Mouse (Mus musculus) midbrain, postnatal 0 days (tissue): ENCODE results near the gene Kansl1l. TPM values are rescaled to one million over a fixed set of nuclear protein-coding genes. Genes with fewer than 3 reads are reported as not detected.

Experiments used
- ATAC-seq: fragments of 200-750 bp; cut with Nextera tagmentation; 2 replicates; pipeline ENCODE4 v1.8.0; 2017; ENCODE audit warnings: moderate number of reproducible peaks, mild to moderate bottlenecking, moderate TSS enrichment, moderate library complexity; ENCODE audit not compliant: low FRiP score
- DNase-seq: peaks from one replicate; pipeline ENCODE4 v3.0.0-alpha.2; 2015; ENCODE audit warnings: low spot score
- H3K27ac ChIP-seq: fragments of 300-500 bp; sonication (generic); 2 replicates; pipeline ENCODE4 v1.5.1; 2014; ENCODE audit warnings: low read depth, mild to moderate bottlenecking, low read length, mixed read lengths
- H3K27me3 ChIP-seq: fragments of 300-500 bp; sonication (generic); 2 replicates; pipeline ENCODE4 v1.6.1; 2014; ENCODE audit warnings: low read length, control low read depth, mixed read lengths; ENCODE audit not compliant: insufficient read depth
- H3K36me3 ChIP-seq: fragments of 300-500 bp; sonication (generic); 2 replicates; pipeline ENCODE4 v1.6.1; 2014; ENCODE audit warnings: low read length, control low read depth, mixed read lengths; ENCODE audit not compliant: insufficient read depth
- H3K4me1 ChIP-seq: fragments of 300-500 bp; sonication (generic); 2 replicates; pipeline ENCODE4 v1.6.1; 2014; ENCODE audit warnings: mild to moderate bottlenecking, control low read depth, antibody characterized with exemption, low read length, mixed read lengths; ENCODE audit not compliant: insufficient read depth
- H3K4me2 ChIP-seq: fragments of 300-500 bp; sonication (generic); 2 replicates; pipeline ENCODE4 v1.6.1; 2014; ENCODE audit warnings: low read depth, mild to moderate bottlenecking, low read length, mixed read lengths; ENCODE audit not compliant: poor library complexity, severe bottlenecking
- H3K4me3 ChIP-seq: fragments of 300-500 bp; sonication (generic); 2 replicates; pipeline ENCODE4 v1.5.1; 2014; ENCODE audit warnings: low read depth, mild to moderate bottlenecking, low read length, moderate library complexity
- H3K9ac ChIP-seq: fragments of 300-500 bp; sonication (generic); replicated peaks from 2 replicates; pipeline ENCODE4 v1.6.1; 2014; ENCODE audit warnings: mild to moderate bottlenecking, low read length, moderate library complexity, mixed read lengths; ENCODE audit not compliant: poor library complexity, severe bottlenecking
- H3K9me3 ChIP-seq: fragments of 300-500 bp; sonication (generic); 2 replicates; pipeline ENCODE4 v1.6.1; 2016; ENCODE audit warnings: low read length, control low read depth
- CTCF ChIP-seq: IDR thresholded peaks from 2 replicates; pipeline ENCODE4 v1.5.1; 2016; ENCODE audit warnings: antibody characterized with exemption, mild to moderate bottlenecking
- WGBS: fragments of 180-500 bp; shearing (Covaris S2); extraction: QIAGEN DNeasy Blood & Tissue Kit; methylation state at CpG from one replicate; pipeline ENCODE4 v1.1.7; 2014; 5-methylcytosine and 5-hydroxymethylcytosine counted together
- polyA plus RNA-seq: library from polyadenylated mRNA; unstranded; fragments of >200 nt; fragmentation: Nextera tagmentation; extraction: Ambion mirVana; gene quantifications from 2 replicates; pipeline ENCODE4 v1.2.1, GENCODE M21; 2015
- total RNA-seq: library from RNA; depleted of rRNA; stranded (reverse); fragments of >200 nt; gene quantifications from 2 replicates; pipeline ENCODE4 v1.2.3, GENCODE M21; 2014

The Kansl1l gene
- total and polyA plus RNA-seq, 2 experiments from 2014 or later: 9.7 to 20.8 TPM

DNA sequence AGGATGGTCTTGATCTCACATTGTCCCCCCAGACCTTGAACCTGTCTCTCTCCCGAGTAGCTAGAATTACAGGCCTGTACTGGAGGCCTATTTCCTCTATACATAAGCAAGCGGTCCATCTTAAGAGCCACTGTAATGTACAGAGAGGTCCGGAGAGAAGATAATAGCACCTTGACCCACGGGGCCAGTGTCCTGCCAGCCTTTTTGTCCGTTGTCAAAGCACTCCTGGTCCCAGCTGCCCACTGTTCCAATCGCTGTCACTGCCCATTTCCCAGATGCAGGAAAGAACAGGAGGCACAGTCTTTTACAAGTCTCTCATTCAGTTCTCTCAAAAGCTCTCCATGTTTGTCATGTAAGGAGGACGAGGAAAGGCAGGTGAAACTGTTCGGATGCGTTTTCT is 4.6 kb upstream of the Kansl1l start:
- Histone ChIP-seq H3K36me3 (no peaks in the 10 kb centered on the region), H3K27me3 (no peaks in the 10 kb centered on the region), H3K9me3 (no peaks in the 10 kb centered on the region), H3K4me3 (no peak overlapping the region), H3K9ac (no peak overlapping the region), H3K4me1 (peaks cover 5% of the 10 kb centered on the region; the same call in 1 of the 2 replicates), H3K27ac (no peak overlapping the region), H3K4me2 (no peak overlapping the region)
- no peak for TF ChIP-seq CTCF
- no peak for ATAC-seq
- DNase-seq: no peak
- 78% methylated on average over 9 of the region's 9 CpGs for WGBS

GRCm38 (mm10) chr1:66820241-66820640 is 2.9 kb upstream of the Kansl1l start:
- Histone ChIP-seq H3K4me3 (no peak overlapping the region), H3K4me2 (peak overlapping the region; percentile 23; the same call in 1 of the 2 replicates), H3K9me3 (no peaks in the 10 kb centered on the region), H3K27ac (no peak overlapping the region), H3K36me3 (no peaks in the 10 kb centered on the region), H3K27me3 (no peaks in the 10 kb centered on the region), H3K9ac (no peak overlapping the region), H3K4me1 (peaks cover 5% of the 10 kb centered on the region; the same call in 1 of the 2 replicates)
- DNase-seq: peak; percentile 14
- 17% methylated on average over 7 of the region's 7 CpGs for WGBS
- no peak for TF ChIP-seq CTCF
- no peak for ATAC-seq

DNA sequence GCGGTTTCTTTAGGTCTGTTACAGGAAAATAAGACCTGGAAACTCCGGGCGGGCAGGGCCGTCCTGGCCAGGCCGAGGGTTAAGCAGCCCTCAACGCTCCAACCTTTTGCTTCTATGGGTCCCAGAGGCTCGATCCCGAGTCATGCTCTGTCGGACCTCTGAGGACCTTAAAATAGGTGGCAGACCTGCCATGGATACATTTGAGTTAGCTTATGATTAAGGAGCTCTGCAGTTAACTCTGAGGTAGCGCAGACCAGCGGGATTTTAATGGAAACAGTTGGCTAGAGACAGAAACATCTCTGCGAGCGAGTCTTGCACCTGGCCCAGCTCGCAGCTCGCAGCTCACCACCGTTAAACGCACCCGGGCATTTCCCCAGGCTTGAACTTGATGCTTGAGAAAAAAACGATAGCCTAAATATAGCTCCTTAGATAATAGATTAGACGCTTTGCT is 528 bp upstream of the Kansl1l start:
- peak overlapping the region; percentile 83 for H3K4me3 ChIP-seq
- no peaks in the 10 kb centered on the region for H3K36me3 ChIP-seq
- H3K27ac ChIP-seq: peak overlapping the region; percentile 99
- peak overlapping the region; percentile 96 for H3K9ac ChIP-seq
- no peaks in the 10 kb centered on the region for H3K27me3 ChIP-seq
- WGBS: under 1% methylated on average over 20 of the region's 20 CpGs
- peaks cover 8% of the 10 kb centered on the region; the same call in 1 of the 2 replicates for H3K4me1 ChIP-seq
- H3K9me3 ChIP-seq: no peaks in the 10 kb centered on the region
- peak overlapping the region; percentile 81 for H3K4me2 ChIP-seq
- no peak for TF ChIP-seq CTCF
- ATAC-seq (peak; percentile 29; the same call in 1 of the 2 replicates), DNase-seq (peak; percentile 25)

- peak overlapping the region; percentile 81 for H3K4me2 ChIP-seq
- peak; percentile 88 for ATAC-seq
- H3K4me3 ChIP-seq: peak overlapping the region; percentile 83
- 0% methylated on average over 23 of the region's 63 CpGs for WGBS
- peak; percentile 92 for DNase-seq
- H3K4me1 ChIP-seq: peaks cover 8% of the 10 kb centered on the region; the same call in 1 of the 2 replicates
- TF ChIP-seq CTCF: peak; percentile 6; the same call in 1 of the 2 replicates
- no peaks in the 10 kb centered on the region for H3K27me3 ChIP-seq
- no peaks in the 10 kb centered on the region for H3K9me3 ChIP-seq
- H3K36me3 ChIP-seq: no peaks in the 10 kb centered on the region
- H3K27ac ChIP-seq: peak overlapping the region; percentile 99
- peak overlapping the region; percentile 96 for H3K9ac ChIP-seq
Measured at GRCm38 (mm10) chr1:66816837-66817452, 417 bp downstream of the Kansl1l start.

GRCm38 (mm10) chr1:66815941-66816777 is 1.2 kb downstream of the Kansl1l start:
- ATAC-seq (peak; percentile 8), DNase-seq (peak; percentile 58)
- Histone ChIP-seq H3K36me3 (no peaks in the 10 kb centered on the region), H3K9me3 (no peaks in the 10 kb centered on the region), H3K27me3 (no peaks in the 10 kb centered on the region), H3K27ac (peak overlapping the region; percentile 99), H3K4me2 (peak overlapping the region; percentile 75), H3K4me1 (peaks cover 8% of the 10 kb centered on the region; the same call in 1 of the 2 replicates), H3K9ac (peak overlapping the region; percentile 96), H3K4me3 (peak overlapping the region; percentile 83)
- WGBS: under 1% methylated on average over 39 of the region's 39 CpGs
- no peak for TF ChIP-seq CTCF
